Mouse (Mus musculus): Measurements from ENCODE around the gene Smarcc1. TPM values are rescaled to one million over a fixed set of nuclear protein-coding genes. Genes with fewer than 3 reads are reported as not detected.

The Smarcc1 gene
- polyA plus RNA-seq, 1 experiment from 2014 or later = 69.1 TPM

DNA sequence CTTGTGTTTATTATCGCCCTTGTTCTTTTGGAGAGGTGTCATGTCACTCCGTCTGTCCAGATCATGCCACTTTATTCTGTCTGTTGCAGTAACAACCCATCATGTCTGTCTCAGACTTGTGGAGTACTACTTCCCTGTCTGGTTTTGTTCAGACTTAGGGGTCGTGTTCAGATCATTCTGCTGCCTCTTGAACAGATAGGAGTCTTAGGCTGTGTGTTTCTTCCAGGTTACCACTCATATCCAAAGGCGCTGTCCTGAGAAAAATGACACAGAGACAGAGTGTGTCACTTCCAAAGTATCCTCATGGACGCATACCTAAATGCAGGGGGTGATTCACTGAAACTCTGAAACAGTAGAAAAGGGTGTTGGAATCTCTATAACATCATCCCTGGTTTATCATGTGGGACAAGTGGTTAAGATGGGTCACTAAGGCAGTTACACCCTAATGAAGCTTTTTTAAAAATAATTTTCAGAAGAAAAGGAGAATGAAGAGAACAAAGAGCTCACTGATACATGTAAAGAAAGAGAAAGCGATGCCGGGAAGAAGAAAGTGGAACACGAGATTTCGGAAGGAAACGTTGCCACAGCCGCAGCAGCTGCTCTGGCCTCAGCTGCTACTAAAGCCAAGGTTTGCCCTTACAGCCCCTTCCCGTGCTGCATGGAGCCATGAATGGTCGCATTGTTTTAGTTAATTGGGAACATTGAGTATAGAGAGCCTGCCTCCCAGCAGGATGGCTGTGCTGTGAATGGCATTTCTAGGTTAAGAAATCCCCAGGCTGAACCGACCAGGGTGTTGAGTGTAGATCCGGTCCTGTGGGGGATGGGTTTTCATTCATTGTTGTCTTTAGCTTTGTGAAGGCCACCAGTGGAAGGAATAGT, 88.3 kb downstream of the Smarcc1 start:
- DNase-seq (ENCODE audit: low spot score) (no peak), ATAC-seq (replicated peaks; ENCODE audit: low FRiP score) (no peak)
- no peak overlapping the region for H3K9ac ChIP-seq (ENCODE audit: low read depth, low read length)

GRCm38 (mm10) chr9:110206437-110206836, 88.9 kb downstream of the Smarcc1 start:
- DNase-seq (ENCODE audit: low spot score) (no peak), ATAC-seq (replicated peaks; ENCODE audit: low FRiP score) (no peak)
- H3K27me3 ChIP-seq (replicated peaks; ENCODE audit: control insufficient read depth, insufficient read depth, low read length) = no peaks in the 10 kb centered on the region
- no peaks in the 10 kb centered on the region for H3K4me1 ChIP-seq (replicated peaks; ENCODE audit: control insufficient read depth, insufficient read depth, low read length)
- no peaks in the 10 kb centered on the region for H3K9me3 ChIP-seq (ENCODE audit: control insufficient read depth, low read length)
- WGBS = 92% methylated on average over 2 of the region's 2 CpGs
- H3K27ac ChIP-seq (ENCODE audit: low read depth, low read length) = no peak overlapping the region
- H3K4me2 ChIP-seq = no peak overlapping the region
- H3K36me3 ChIP-seq (ENCODE audit: control insufficient read depth, insufficient read depth, low read length) = peaks cover 51% of the 10 kb centered on the region
- no peak overlapping the region for H3K4me3 ChIP-seq (ENCODE audit: low read depth, low read length)
- no peak overlapping the region for H3K9ac ChIP-seq (ENCODE audit: low read depth, low read length)

More for the DNA sequence above, 88.3 kb downstream of the Smarcc1 start:
- no peak overlapping the region for H3K27ac ChIP-seq (ENCODE audit: low read depth, low read length)
- 83% methylated on average over 15 of the region's 15 CpGs for WGBS
- H3K9me3 ChIP-seq (ENCODE audit: control insufficient read depth, low read length) = no peaks in the 10 kb centered on the region
- H3K4me2 ChIP-seq = no peak overlapping the region
- H3K27me3 ChIP-seq (replicated peaks; ENCODE audit: control insufficient read depth, insufficient read depth, low read length) = no peaks in the 10 kb centered on the region
- H3K36me3 ChIP-seq (ENCODE audit: control insufficient read depth, insufficient read depth, low read length) = peaks cover 54% of the 10 kb centered on the region
- no peaks in the 10 kb centered on the region for H3K4me1 ChIP-seq (replicated peaks; ENCODE audit: control insufficient read depth, insufficient read depth, low read length)
- H3K4me3 ChIP-seq (ENCODE audit: low read depth, low read length) = no peak overlapping the region

DNA sequence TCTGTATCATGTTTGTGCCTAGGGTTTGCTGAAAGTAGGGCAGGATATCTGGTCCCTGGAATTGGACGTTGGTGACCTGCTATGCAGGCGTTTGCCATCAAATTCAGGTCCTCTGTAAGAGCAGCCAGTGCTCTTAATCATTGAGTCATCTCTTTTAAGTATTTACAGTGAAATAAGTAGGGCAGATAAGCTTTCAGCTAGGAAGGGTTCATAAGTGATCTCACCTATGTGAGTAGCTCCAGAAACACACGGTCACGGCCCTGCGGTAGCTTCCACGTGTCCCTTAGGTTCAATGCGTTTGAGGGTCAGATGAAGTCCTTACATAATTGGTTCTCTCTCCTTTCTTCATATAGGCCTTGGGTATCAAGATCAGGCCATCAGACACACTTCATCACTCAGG, 90.8 kb downstream of the Smarcc1 start:
- Histone ChIP-seq H3K27ac (ENCODE audit: low read depth, low read length) (no peak overlapping the region), H3K4me2 (no peak overlapping the region), H3K27me3 (replicated peaks; ENCODE audit: control insufficient read depth, insufficient read depth, low read length) (no peaks in the 10 kb centered on the region), H3K36me3 (ENCODE audit: control insufficient read depth, insufficient read depth, low read length) (peaks cover 44% of the 10 kb centered on the region), H3K4me1 (replicated peaks; ENCODE audit: control insufficient read depth, insufficient read depth, low read length) (no peaks in the 10 kb centered on the region), H3K9me3 (ENCODE audit: control insufficient read depth, low read length) (no peaks in the 10 kb centered on the region), H3K9ac (ENCODE audit: low read depth, low read length) (no peak overlapping the region), H3K4me3 (ENCODE audit: low read depth, low read length) (no peak overlapping the region)
- DNase-seq (ENCODE audit: low spot score) (no peak), ATAC-seq (replicated peaks; ENCODE audit: low FRiP score) (no peak)
- WGBS = 80% methylated on average over 7 of the region's 7 CpGs

DNA sequence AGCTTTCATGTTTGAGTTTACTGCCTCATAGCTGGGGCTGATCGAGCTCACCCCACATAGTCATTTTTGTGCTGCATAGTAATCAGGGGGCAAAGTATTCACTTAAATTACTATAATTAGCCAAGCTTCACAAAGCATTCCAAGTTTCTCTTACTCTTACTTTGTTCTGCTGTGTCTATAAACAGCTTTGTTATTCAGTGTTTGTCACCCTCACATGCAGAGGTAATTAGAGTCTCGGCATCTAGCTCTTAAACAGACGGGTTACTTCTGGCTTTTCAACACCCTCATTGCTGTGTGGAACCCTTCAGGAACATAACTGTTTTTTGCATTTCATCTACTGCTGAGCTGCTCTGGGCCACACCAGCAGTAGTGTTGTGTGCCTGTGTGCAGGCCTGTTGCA, 91.5 kb downstream of the Smarcc1 start:
- no peaks in the 10 kb centered on the region for H3K27me3 ChIP-seq (replicated peaks; ENCODE audit: control insufficient read depth, insufficient read depth, low read length)

DNA sequence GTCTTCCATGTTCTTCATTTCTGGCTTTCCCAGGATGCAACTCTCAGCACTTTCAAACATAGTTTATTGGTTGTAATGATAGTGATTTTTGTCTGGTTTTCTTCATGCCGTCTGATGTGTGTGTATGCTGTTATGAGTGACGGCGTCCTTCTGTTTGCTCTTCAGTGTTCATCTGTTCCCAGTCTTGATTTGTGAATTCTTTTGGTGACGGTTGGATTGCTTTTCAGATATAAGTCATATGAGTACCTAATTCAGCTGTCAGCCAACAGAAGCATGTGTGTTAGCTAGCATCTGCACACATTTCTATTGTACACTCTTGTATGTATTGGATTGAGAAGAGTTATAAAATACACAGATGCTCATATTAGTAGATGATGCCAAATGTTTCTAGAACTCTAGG, 106.8 kb downstream of the Smarcc1 start:
- H3K27me3 ChIP-seq (replicated peaks; ENCODE audit: control insufficient read depth, insufficient read depth, low read length) = no peaks in the 10 kb centered on the region
- H3K4me3 ChIP-seq (ENCODE audit: low read depth, low read length) = no peak overlapping the region
- H3K27ac ChIP-seq (ENCODE audit: low read depth, low read length) = no peak overlapping the region
- no peaks in the 10 kb centered on the region for H3K9me3 ChIP-seq (ENCODE audit: control insufficient read depth, low read length)
- H3K4me2 ChIP-seq = no peak overlapping the region
- ATAC-seq (replicated peaks; ENCODE audit: low FRiP score) (no peak), DNase-seq (ENCODE audit: low spot score) (no peak)
- no peak overlapping the region for H3K9ac ChIP-seq (ENCODE audit: low read depth, low read length)
- peaks cover 36% of the 10 kb centered on the region for H3K36me3 ChIP-seq (ENCODE audit: control insufficient read depth, insufficient read depth, low read length)
- WGBS = 98% methylated on average over 4 of the region's 4 CpGs
- no peaks in the 10 kb centered on the region for H3K4me1 ChIP-seq (replicated peaks; ENCODE audit: control insufficient read depth, insufficient read depth, low read length)

More for the DNA sequence above, 91.5 kb downstream of the Smarcc1 start:
- no peak overlapping the region for H3K27ac ChIP-seq (ENCODE audit: low read depth, low read length)
- H3K4me1 ChIP-seq (replicated peaks; ENCODE audit: control insufficient read depth, insufficient read depth, low read length) = no peaks in the 10 kb centered on the region
- DNase-seq (ENCODE audit: low spot score) (no peak), ATAC-seq (replicated peaks; ENCODE audit: low FRiP score) (no peak)
- H3K4me2 ChIP-seq = no peak overlapping the region
- peaks cover 37% of the 10 kb centered on the region for H3K36me3 ChIP-seq (ENCODE audit: control insufficient read depth, insufficient read depth, low read length)
- no peak overlapping the region for H3K4me3 ChIP-seq (ENCODE audit: low read depth, low read length)
- no peaks in the 10 kb centered on the region for H3K9me3 ChIP-seq (ENCODE audit: control insufficient read depth, low read length)
- 90% methylated on average over 3 of the region's 3 CpGs for WGBS
- H3K9ac ChIP-seq (ENCODE audit: low read depth, low read length) = no peak overlapping the region

DNA sequence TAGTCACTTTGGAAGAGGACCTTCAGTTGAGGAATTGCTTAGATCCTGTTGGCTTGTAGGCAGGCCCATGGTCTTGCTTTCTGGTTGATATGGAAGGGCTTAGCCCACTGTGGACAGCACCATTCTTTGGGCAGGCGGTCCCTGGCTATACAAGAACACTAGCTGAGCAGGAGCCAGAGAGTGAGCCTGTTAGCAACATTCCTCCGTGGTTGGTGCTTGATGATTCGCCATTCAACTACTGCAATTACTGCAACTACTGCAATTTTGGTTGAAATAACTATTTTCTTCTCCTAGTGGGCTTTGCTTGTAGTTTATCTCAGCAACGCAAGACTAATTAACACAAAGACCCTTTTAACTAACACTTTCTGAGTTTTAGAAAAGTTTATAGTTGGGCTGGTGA, 108.7 kb downstream of the Smarcc1 start:
- H3K9me3 ChIP-seq (ENCODE audit: control insufficient read depth, low read length) = no peaks in the 10 kb centered on the region
- no peak overlapping the region for H3K9ac ChIP-seq (ENCODE audit: low read depth, low read length)
- no peak overlapping the region for H3K27ac ChIP-seq (ENCODE audit: low read depth, low read length)
- H3K4me2 ChIP-seq = no peak overlapping the region
- DNase-seq (ENCODE audit: low spot score) (no peak), ATAC-seq (replicated peaks; ENCODE audit: low FRiP score) (no peak)
- no peak overlapping the region for H3K4me3 ChIP-seq (ENCODE audit: low read depth, low read length)
- H3K4me1 ChIP-seq (replicated peaks; ENCODE audit: control insufficient read depth, insufficient read depth, low read length) = no peaks in the 10 kb centered on the region
- 96% methylated on average over 4 of the region's 4 CpGs for WGBS
- peaks cover 44% of the 10 kb centered on the region for H3K36me3 ChIP-seq (ENCODE audit: control insufficient read depth, insufficient read depth, low read length)
- H3K27me3 ChIP-seq (replicated peaks; ENCODE audit: control insufficient read depth, insufficient read depth, low read length) = no peaks in the 10 kb centered on the region

- Histone ChIP-seq H3K4me3 (ENCODE audit: low read depth, low read length) (no peak overlapping the region), H3K27me3 (replicated peaks; ENCODE audit: control insufficient read depth, insufficient read depth, low read length) (no peaks in the 10 kb centered on the region), H3K36me3 (ENCODE audit: control insufficient read depth, insufficient read depth, low read length) (peaks cover 39% of the 10 kb centered on the region), H3K27ac (ENCODE audit: low read depth, low read length) (no peak overlapping the region), H3K9me3 (ENCODE audit: control insufficient read depth, low read length) (no peaks in the 10 kb centered on the region), H3K4me1 (replicated peaks; ENCODE audit: control insufficient read depth, insufficient read depth, low read length) (no peaks in the 10 kb centered on the region), H3K4me2 (no peak overlapping the region), H3K9ac (ENCODE audit: low read depth, low read length) (no peak overlapping the region)
- WGBS = 92% methylated on average over 6 of the region's 6 CpGs
- no peak for DNase-seq (ENCODE audit: low spot score)
- no peak for ATAC-seq (replicated peaks; ENCODE audit: low FRiP score)
Observed at GRCm38 (mm10) chr9:110228671-110229070, 111.2 kb downstream of the Smarcc1 start.

DNA sequence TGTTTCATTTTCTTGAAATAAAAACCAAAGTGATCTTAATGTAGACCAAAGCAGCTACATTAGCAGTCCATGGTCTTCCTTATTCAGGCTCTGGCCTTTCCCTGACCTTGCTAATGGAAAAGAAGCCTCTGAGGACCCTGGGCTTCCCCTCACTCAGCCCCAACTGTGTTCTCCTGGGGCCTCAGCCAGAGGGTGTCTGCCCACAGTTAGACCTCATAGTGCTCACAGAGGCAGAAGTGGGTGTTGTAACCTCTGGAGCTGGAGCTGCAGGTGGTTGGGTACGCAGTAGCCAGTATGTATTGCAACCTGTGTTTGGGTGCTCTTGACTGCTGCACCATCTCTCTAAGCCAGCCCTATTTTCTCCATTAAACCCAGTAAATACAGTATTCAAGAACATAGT, 111.6 kb downstream of the Smarcc1 start:
- H3K4me1 ChIP-seq (replicated peaks; ENCODE audit: control insufficient read depth, insufficient read depth, low read length) = no peaks in the 10 kb centered on the region
- H3K27ac ChIP-seq (ENCODE audit: low read depth, low read length) = no peak overlapping the region
- H3K4me3 ChIP-seq (ENCODE audit: low read depth, low read length) = no peak overlapping the region
- H3K4me2 ChIP-seq = no peak overlapping the region
- no peak overlapping the region for H3K9ac ChIP-seq (ENCODE audit: low read depth, low read length)
- no peak for ATAC-seq (replicated peaks; ENCODE audit: low FRiP score)
- H3K36me3 ChIP-seq (ENCODE audit: control insufficient read depth, insufficient read depth, low read length) = peaks cover 36% of the 10 kb centered on the region
- no peaks in the 10 kb centered on the region for H3K27me3 ChIP-seq (replicated peaks; ENCODE audit: control insufficient read depth, insufficient read depth, low read length)
- no peak for DNase-seq (ENCODE audit: low spot score)
- 95% methylated on average over 1 of the region's 1 CpGs for WGBS
- no peaks in the 10 kb centered on the region for H3K9me3 ChIP-seq (ENCODE audit: control insufficient read depth, low read length)
